Mouse (Mus musculus): Measurements from ENCODE around the gene Fgf8.
A peak's percentile ranks its signal among the peaks of the same experiment; 100 is the strongest.

The Fgf8 gene

DNA sequence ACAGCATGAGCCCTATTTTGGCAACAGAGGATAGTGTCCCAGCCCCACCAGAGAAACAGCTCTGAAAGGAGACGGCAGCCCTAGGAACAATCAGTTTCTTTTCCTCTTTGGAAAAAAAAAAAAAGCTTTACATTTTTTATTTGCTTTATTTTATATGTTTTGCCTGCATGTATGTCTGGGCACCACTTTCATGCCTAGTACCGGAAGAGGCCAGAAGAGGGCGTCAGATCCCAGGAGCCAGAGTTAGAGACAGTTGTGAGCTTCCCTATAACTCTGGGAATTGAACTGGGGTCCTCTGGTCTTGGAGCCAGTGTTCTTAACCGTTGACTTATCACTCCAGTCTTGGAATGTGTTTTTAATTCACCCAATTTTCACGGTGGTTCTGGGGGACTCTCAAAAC lies 20.5 kb downstream of the Fgf8 start:
- DNase-seq: no peak

DNA sequence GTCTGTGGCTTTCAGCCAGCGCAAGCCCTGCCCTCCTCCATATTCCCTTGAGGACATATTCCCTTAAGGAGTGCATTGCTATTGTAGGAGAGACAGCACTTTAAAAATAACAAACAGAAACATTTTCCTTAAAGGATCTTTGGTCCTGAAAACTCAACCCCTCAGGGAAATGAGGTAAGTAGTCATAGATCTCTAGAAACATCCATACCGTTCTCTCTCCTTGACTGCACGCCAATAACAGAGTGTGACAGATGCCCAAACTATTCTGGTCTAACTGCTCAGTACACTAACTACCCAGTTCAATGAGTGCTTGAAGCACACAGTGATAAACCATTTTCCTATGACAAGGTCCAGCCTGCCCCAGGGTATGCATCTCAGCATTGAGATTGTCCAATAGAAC lies 24.4 kb downstream of the Fgf8 start:
- no peak for DNase-seq

DNA sequence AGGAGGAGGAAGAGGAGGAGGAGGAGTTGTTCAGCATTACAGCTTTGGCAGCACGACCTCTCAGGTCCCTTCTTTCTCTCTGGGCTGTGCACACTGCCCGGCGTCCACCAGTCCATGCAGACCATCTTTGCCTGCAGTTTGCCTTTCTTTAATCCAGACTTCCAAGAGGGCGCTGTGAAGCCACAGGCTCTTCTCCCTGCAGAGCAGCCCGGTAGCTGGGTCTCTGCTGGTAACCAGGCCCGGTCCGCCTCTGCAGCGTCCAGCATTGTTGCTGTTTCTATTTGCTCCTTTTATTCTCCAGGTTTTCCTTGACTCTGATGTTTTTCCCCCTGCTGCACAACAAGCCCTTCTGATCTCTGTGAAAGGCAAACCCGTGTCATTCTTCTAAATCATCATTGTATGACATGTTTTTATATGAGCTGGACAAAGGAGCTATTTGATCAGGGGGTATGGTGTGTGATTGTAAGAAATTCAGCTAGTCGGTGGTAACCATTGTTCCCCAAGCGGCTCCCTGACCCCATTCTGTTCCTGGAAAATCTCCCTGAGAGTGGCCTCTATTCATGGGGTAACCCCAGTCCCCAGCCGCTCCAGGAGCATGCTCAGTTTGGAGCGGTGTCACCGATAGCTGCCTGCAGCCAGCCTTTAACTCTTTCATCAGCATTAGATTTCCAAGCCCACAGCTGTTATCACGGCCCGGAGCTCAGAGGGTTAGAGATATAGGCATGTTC lies 25.1 kb downstream of the Fgf8 start:
- DNase-seq: peak; percentile 58 to 63

DNA sequence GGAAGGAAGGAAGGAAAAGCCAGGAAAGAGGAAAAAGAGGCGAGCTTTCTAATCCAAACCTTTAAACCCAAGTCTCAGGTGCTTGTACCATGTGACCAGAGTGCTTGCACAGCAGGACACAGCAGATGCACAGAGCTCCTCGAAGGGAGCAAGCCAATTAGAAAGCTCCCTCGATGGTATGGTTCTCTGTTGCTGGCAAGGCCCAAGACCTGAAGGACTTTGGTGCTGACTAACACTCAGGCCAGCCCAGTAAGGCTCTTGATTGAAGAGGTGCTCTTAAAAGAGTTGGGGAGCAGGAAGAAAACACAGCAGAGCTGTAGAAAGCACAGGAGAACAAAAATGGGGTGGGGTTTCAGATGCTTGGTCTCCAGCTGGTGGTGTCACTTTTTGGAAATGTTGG lies 34.0 kb downstream of the Fgf8 start:
- DNase-seq: no peak

DNA sequence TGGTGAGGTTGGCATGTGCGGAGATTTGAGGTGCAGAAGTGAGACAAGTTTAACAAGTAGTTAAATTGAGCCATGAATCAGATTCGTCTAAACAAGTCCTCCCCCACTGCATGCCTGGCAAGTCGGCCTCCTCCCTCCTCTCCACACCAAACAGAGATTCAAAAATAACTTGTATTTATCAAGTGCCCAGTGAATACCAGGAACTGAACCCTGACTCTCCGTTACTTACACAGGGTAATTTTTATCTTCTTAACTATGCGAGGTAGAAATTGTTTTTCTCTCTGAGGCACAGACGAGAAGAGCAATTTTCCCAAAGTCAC lies 46.5 kb downstream of the Fgf8 start:
- no peak for DNase-seq

DNA sequence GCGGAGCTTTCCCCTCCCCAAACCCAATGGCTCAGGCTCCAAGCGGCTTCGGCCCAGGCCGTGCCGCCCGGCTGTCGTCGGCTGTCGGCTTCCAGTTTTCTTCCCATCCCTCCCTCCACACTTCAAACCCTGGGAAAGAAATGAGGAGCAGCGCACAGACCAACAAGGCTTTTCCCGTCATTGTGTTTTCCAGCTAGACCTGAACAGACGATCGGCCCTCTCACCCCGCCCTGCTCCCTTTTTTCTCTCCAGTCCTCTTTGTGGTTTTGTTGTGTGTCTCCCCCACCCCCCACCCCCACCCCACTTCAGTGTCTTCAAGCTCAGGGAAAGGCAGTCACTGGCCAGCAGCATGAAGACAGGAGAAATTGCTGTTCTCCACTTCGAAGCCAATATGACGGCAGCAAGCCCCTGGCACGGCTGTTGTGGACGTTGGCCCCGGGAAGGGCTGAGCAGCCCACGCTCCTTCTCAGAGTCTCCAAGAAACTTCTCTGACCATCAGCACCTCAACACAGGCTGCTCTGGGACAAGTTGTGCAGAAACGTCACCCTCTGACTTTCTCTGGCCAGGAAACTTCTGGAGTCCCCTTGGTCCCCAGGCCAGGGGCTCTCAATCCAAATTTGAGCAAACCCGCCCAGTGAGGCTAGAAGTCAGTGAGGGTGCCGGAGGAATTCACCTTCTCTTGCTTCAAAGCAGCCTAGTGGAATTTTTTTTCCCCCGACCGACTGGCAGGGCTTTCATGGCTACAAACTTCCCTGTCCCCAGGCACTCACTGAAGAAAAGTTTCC lies 47.0 kb downstream of the Fgf8 start:
- no peak for DNase-seq

DNA sequence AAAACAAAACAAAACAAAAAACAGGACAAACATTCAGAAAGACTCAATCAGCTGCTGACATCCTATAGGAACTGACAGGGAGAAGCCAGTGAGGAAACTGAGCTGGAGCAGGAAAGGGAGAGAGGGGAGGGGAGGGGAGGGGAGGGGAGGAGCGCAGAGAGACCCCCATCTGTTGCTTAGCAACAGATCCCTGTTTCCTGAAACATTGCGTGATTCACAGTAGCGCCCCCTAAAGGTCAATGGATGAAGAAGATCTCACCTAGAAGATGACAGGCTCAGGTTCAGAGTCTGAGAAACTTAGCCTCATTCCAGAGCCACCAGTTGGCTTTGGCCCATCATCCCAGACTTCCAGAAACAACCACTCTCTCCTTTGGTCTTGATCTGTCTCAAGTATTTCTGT lies 48.7 kb downstream of the Fgf8 start:
- DNase-seq: no peak

DNA sequence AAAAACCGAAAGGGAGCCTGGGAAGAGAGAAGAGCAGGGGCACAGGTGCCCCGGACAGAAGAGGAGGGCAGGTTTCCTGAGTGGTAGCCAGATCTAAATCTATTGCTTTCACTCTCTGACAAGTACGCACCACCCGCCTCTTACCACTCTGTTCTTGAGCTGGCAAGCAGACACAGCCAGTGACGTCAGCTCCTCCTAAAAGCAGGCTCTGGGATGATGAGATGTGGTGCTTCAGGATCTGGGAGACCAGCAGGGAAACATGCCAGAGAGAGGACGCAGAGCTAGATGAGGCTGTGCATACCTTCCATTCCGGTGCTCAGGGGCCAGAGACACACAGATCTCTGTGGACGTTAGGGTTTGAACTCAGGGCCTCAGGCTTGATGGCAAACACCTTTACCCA lies 50.5 kb downstream of the Fgf8 start:
- DNase-seq: no peak

DNA sequence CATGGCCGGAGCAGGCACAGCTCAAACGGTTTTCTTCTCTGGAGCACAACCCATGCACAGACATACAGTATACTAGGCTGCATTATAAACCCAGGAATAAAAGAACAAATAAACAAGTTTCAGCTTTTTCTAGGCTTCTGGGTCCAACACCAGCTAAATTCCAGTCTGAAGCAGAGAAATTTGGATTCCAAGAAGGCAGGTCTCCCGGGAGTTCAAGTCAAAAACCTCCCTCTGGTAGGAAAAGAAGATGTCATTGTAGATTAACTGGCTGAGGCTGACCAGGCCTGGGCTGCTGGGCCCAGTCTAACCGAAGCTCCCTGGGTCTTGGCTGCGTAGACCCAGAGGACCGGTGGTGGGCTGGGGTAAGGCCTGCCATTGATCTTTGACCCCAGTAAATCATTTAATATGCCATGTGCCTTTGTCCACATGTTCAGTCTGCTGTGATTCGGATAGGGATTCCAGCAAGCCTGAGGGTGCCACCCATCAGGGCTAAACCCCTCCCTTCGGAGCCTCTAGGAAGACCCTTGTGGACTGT lies 51.6 kb downstream of the Fgf8 start:
- no peak for DNase-seq

DNA sequence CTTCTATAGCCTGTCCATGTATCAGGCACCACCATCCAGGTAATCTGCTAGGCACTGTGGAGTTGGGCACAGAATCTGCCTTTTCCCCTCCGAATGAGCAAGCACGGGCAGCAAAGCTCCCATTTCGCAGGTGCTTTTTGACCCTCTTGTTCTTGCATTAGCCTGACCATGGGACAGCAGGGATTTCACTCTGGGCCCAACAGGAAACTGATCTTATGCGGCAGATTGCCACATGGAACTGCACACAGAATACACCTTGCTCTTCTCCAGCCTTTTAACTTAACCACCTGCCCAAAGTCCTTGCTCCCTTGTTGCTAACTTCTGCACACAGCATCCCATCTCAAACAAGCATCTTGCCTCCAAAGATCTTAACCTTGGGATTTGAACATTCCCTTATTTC lies 55.7 kb downstream of the Fgf8 start:
- DNase-seq: no peak
